Mouse (Mus musculus): Measurements from ENCODE around the gene Spata20. TPM values are rescaled to one million over a fixed set of nuclear protein-coding genes. Genes with fewer than 3 reads are reported as not detected.

Spata20 gene
- total and polyA plus RNA-seq, 3 experiments: not detected

DNA sequence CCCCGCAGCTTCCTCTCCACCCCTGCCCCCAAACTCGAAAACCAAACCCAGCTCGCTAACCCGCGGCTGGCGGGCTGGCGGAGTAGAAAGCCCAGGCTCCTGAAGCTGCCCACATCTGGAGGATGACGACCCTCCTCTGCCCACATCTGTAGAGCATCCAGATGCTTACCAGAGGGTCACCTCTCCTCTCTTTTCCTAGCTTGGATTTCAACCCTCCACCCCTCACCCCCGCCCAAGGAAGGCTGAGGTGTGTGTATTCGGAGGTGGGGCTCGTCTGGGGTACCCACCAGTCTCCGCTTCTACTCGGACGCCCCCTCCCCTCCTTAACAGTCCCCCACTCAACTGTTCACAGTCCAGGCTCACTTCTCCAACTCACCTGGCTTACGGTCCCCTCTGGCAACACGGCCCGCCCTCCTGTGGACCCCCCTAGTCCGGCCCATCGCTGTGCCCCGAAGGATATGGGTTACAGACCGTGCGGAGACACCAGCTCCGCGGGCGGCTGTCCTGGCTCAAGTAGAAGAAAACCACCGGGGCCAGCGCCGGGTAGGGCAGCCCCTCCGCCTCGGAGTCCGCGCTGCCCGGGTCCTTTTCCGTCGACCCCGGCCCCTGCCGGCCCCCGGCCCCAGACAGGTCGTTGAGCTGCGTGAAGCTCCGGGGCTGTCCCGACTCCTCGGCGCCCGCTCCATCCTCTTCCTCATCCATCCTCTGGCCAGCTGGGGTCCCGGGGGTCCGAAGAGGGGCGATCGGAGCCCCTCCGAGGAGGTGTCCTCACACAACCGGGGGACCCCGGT lies 12.9 kb downstream of the Spata20 start:
- no peak for DNase-seq (ENCODE audit: low read depth, low spot score)
- Histone ChIP-seq H3K4me1 (ENCODE audit: control insufficient read depth in 1 of 2, insufficient read depth in 2 of 2, low read length in 2 of 2) (no peaks in the 10 kb centered on the region), H3K27ac (ENCODE audit: control insufficient read depth, low read depth, low read length) (no peak overlapping the region), H3K27me3 (ENCODE audit: control insufficient read depth in 1 of 2, insufficient read depth in 2 of 2, low read length in 2 of 2) (peaks cover 4 to 8% of the 10 kb centered on the region in 2 experiments; a peak in 3 of 4 replicates), H3K9me3 (replicated peaks; ENCODE audit: insufficient read depth, low read length) (no peaks in the 10 kb centered on the region), H3K36me3 (ENCODE audit: control insufficient read depth in 1 of 2, insufficient read depth in 2 of 2, low read length in 2 of 2) (no peaks in the 10 kb centered on the region), H3K9ac (ENCODE audit: control insufficient read depth, low read depth, low read length, poor library complexity, severe bottlenecking) (no peak overlapping the region), H3K4me3 (ENCODE audit: control insufficient read depth in 1 of 2, insufficient read depth in 1 of 2, low read depth in 2 of 2, low read length in 2 of 2) (no peak overlapping the region), H3K79me2 (ENCODE audit: control insufficient read depth, insufficient read depth, low read length, poor library complexity) (no peaks in the 10 kb centered on the region)
- no peak for TF ChIP-seq USF1 (IDR thresholded peaks at IDR 0.05; ENCODE audit: low read depth, low read length)
- no peak for TF ChIP-seq MAFK (IDR thresholded peaks at IDR 0.05; ENCODE audit: borderline replicate concordance, low read depth, low read length)

DNA sequence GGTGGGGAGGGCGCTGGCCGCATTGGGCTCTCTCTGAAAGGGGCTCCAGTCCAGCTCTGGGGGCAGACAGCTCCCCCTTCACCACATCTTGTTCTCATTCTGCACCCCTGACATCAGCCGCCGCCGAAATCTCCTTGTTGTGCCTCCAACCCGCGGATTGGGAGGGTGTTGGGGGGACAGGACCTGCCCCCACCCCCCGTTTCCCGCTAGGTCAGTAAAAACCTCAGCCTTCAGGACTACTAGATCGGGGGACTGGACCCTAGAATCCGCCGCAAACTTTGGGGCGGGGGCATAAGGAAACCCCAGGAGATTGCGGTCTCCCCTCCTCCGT lies 13.4 kb downstream of the Spata20 start:
- no peak overlapping the region for H3K27ac ChIP-seq (ENCODE audit: control insufficient read depth, low read depth, low read length)
- H3K27me3 ChIP-seq (ENCODE audit: control insufficient read depth in 1 of 2, insufficient read depth in 2 of 2, low read length in 2 of 2): peaks cover 2 to 4% of the 10 kb centered on the region in 2 experiments; a peak in 3 of 4 replicates
- H3K36me3 ChIP-seq (ENCODE audit: control insufficient read depth in 1 of 2, insufficient read depth in 2 of 2, low read length in 2 of 2): no peaks in the 10 kb centered on the region
- TF ChIP-seq E2F4 (IDR thresholded peaks at IDR 0.05; ENCODE audit: borderline replicate concordance, low read depth, low read length): no peak
- TF ChIP-seq GATA1 (IDR thresholded peaks at IDR 0.05; ENCODE audit: low read depth, low read length): no peak
- TF ChIP-seq TCF12 (IDR thresholded peaks at IDR 0.05; ENCODE audit: low read depth, low read length): no peak
- TF ChIP-seq MAZ (IDR thresholded peaks at IDR 0.05; ENCODE audit: low read depth, low read length): no peak
- no peak for TF ChIP-seq ZMIZ1 (IDR thresholded peaks at IDR 0.05; ENCODE audit: low read depth, low read length)
- TF ChIP-seq RCOR1 (IDR thresholded peaks at IDR 0.05; ENCODE audit: low read depth, low read length): no peak
- TF ChIP-seq USF1 (IDR thresholded peaks at IDR 0.05; ENCODE audit: low read depth, low read length): no peak
- TF ChIP-seq TAL1 (IDR thresholded peaks at IDR 0.05; ENCODE audit: low read length): no peak
- TF ChIP-seq MAX (IDR thresholded peaks at IDR 0.05; ENCODE audit: low read length): no peak
- TF ChIP-seq MXI1 (IDR thresholded peaks at IDR 0.05; ENCODE audit: low read depth, low read length): no peak
- TF ChIP-seq MAFK (IDR thresholded peaks at IDR 0.05; ENCODE audit: borderline replicate concordance, low read depth, low read length): no peak
- no peak for TF ChIP-seq ZNF384 (IDR thresholded peaks at IDR 0.05; ENCODE audit: low read depth, low read length)
- TF ChIP-seq MEF2A (IDR thresholded peaks at IDR 0.05; ENCODE audit: extremely low read depth, insufficient replicate concordance, low read depth, low read length, poor library complexity, severe bottlenecking): no peak
- TF ChIP-seq ZC3H11A (IDR thresholded peaks at IDR 0.05; ENCODE audit: low read depth, low read length): no peak
- TF ChIP-seq USF2 (IDR thresholded peaks at IDR 0.05; ENCODE audit: borderline replicate concordance in 1 of 2, insufficient read depth in 1 of 2, low read depth in 1 of 2, low read length in 2 of 2): no peak
- no peak for TF ChIP-seq NELFE (IDR thresholded peaks at IDR 0.05; ENCODE audit: low read depth, low read length)
- TF ChIP-seq EP300 (IDR thresholded peaks at IDR 0.05; ENCODE audit: low read depth in 1 of 2, low read length in 2 of 2): no peak
- TF ChIP-seq ZKSCAN1 (IDR thresholded peaks at IDR 0.05; ENCODE audit: low read depth, low read length): no peak
- no peak for TF ChIP-seq BHLHE40 (IDR thresholded peaks at IDR 0.05; ENCODE audit: borderline replicate concordance, low read depth, low read length)
- H3K79me2 ChIP-seq (ENCODE audit: control insufficient read depth, insufficient read depth, low read length, poor library complexity): no peaks in the 10 kb centered on the region
- no peak overlapping the region for H3K9ac ChIP-seq (ENCODE audit: control insufficient read depth, low read depth, low read length, poor library complexity, severe bottlenecking)
- no peak for DNase-seq (ENCODE audit: low read depth, low spot score)
- H3K4me1 ChIP-seq (ENCODE audit: control insufficient read depth in 1 of 2, insufficient read depth in 2 of 2, low read length in 2 of 2): no peaks in the 10 kb centered on the region
- H3K4me3 ChIP-seq (ENCODE audit: control insufficient read depth in 1 of 2, insufficient read depth in 1 of 2, low read depth in 2 of 2, low read length in 2 of 2): no peak overlapping the region
- H3K9me3 ChIP-seq (replicated peaks; ENCODE audit: insufficient read depth, low read length): no peaks in the 10 kb centered on the region

All from MEL (cell line).